Mouse (Mus musculus): ENCODE measurements around the gene Tmem45a2.

- TF ChIP-seq MAX (IDR thresholded peaks at IDR 0.05; ENCODE audit: low read depth) (no peak), POLR2A (IDR thresholded peaks at IDR 0.05; ENCODE audit: insufficient read length, low read depth) (no peak), E2F4 (IDR thresholded peaks at IDR 0.05; ENCODE audit: insufficient read depth) (no peak), USF1 (IDR thresholded peaks at IDR 0.05; ENCODE audit: low read depth) (no peak), MYOD1 (IDR thresholded peaks at IDR 0.05; ENCODE audit: control insufficient read depth in 1 of 3, insufficient read length in 2 of 3, low read depth in 2 of 3) (no peak)
Measured at GRCm38 (mm10) chr16:57079577-57079976, 8.4 kb upstream of the Tmem45a2 start.
